Mouse (Mus musculus) liver, adult 2 months (tissue): ENCODE results near the gene Mmp12.

Experiments
- CTCF ChIP-seq: fragments of 200-500 bp; IDR thresholded peaks from 2 replicates; pipeline ENCODE4 v1.5.1; 2011; ENCODE audit warnings: low read depth, low read length, control low read depth
- POLR2A ChIP-seq: fragments of 200-500 bp; IDR thresholded peaks from 2 replicates; pipeline ENCODE4 v1.6.1; 2011; ENCODE audit warnings: low read length, control low read depth; ENCODE audit not compliant: insufficient read depth; ENCODE audit errors: extremely low read depth

DNA sequence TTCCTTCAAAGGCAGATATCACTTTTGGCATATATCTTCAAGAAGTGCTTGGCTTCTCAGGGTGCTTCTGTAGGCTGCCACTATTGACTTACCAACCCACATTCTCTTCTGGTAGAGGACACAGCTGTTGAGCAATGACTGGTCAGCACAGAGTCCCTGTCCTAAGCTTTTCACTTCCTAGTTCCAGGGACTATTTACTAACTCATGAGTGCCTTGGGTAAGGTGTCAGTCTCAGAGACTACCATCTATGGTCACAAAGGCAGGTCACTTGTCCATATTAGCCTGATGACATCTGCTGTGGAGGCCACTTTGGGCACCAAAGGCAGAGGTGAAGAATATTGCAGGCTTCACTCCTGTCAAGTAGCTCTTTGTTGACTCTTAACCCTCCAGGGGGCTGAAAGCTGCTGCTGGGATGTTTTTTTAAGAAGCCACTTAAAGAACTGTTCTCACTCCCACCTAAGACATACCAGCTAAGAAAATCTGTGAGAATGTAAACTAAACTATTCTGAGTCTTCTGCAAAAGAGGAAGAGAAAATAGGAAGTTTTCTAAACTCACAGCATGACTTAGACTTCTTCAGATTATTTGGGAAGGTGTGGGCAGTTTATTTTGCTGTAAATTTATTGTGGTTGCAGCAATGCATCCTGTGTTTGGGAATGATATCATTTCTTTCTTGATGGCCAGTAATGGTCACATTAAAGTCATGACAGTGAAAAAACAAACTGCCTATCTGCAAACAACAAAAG is 7.3 kb upstream of the Mmp12 start:
- TF ChIP-seq POLR2A, result no peak
- TF ChIP-seq CTCF, result no peak
